Mouse (Mus musculus): ENCODE measurements around the gene Pip5k1c.

DNA sequence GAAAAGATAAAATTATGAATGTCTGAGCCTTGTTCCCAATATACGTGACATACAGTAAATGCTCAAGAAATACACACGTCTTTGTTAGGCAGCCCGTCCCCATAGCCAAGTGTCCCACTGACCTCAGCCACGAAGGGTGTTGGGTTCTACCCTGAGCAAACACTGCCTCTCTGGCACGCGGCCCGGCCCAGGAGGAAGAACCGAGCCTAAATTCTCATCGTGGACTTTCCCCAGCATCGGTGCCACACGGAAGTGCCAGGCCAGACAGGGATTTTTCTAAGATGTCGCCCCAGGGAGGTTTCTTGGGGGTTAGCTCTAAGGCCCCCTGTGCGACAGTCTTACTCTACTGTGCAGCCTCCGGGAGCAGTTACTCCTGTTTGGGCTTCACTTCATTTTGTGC, 3.0 kb upstream of the Pip5k1c start:
- no peak for TF ChIP-seq CTCF (IDR thresholded peaks at IDR 0.05; ENCODE audit: low read depth, low read length)
- no peak for TF ChIP-seq EP300 (IDR thresholded peaks at IDR 0.05; ENCODE audit: insufficient read depth, low read depth, low read length)
